Comparison of ENCODE assay signal across 28 mouse cellular contexts in the genomic region with DNA sequence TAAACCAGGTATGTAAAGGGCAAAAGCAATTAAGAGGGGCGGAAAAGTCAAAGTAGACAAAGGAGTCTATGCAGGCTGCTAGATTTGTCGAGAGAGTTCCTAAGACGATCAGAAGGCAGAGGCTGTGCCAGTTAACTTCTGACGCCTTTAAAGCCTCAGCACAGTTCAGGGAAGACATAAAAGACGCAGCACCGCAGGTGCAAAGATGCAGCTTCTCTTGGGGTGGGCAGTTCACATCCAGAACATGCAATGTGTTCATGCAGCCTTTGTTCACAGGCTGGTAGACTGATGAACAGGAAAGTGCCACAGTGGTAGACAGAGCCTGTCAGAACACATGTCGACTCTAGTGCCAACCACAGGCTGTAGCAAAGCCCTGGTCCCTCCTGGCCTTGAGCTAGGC. TPM values are rescaled to one million over a fixed set of nuclear protein-coding genes. Genes with fewer than 3 reads are reported as not detected.
DNase-seq lines count a peak whose midpoint lies in the region; ATAC-seq lines count a peak whose summit lies in the region.
"Had no signal": no experiment of that assay in that cellular context is flagged by ENCODE, and none has a peak within 500 bp of the region (broad histone marks: within the 10 kb centered on the region; RNA-seq: fewer than 3 reads in every experiment).

No protein-coding gene starts in this region.

- no peak overlapping the region for H3K4me3 ChIP-seq in midbrain, embryonic 11.5 days (ENCODE audit: low read depth, low read length)
- no peak overlapping the region for H3K4me3 ChIP-seq in midbrain, embryonic 10.5 days
- no peak overlapping the region for H3K4me3 ChIP-seq in hindbrain, embryonic 10.5 days
- H3K4me3 ChIP-seq: embryonic facial prominence, embryonic 10.5 days; embryonic facial prominence, embryonic 13.5 days; forebrain, embryonic 10.5 days; forebrain, embryonic 13.5 days; heart, embryonic 12.5 days; heart, embryonic 15.5 days; hindbrain, embryonic 13.5 days had no signal

- no peak for ATAC-seq in midbrain, embryonic 11.5 days (ENCODE audit: low FRiP score)
- ATAC-seq: activated CD4-positive, CD25-positive, alpha-beta regulatory T cell, adult 4 months; CD4-positive, CD25-positive, alpha-beta regulatory T cell, adult 4 months; forebrain, embryonic 13.5 days; forebrain, embryonic 16.5 days; hindbrain, embryonic 16.5 days; inflammation-experienced regulatory T-cells, adult 6 months had no signal

- no peak overlapping the region for H3K4me2 ChIP-seq in midbrain, embryonic 11.5 days
- H3K4me2 ChIP-seq: embryonic facial prominence, embryonic 13.5 days; forebrain, embryonic 13.5 days; heart, embryonic 12.5 days; heart, embryonic 15.5 days; hindbrain, embryonic 13.5 days had no signal

- no peaks in the 10 kb centered on the region for H3K9me3 ChIP-seq in midbrain, embryonic 11.5 days (ENCODE audit: control insufficient read depth, low read length)
- no peaks in the 10 kb centered on the region for H3K9me3 ChIP-seq in midbrain, embryonic 10.5 days (replicated peaks)
- H3K9me3 ChIP-seq in hindbrain, embryonic 10.5 days: no peaks in the 10 kb centered on the region
- H3K9me3 ChIP-seq: embryonic facial prominence, embryonic 10.5 days; embryonic facial prominence, embryonic 13.5 days; forebrain, embryonic 10.5 days; forebrain, embryonic 13.5 days; heart, embryonic 12.5 days; heart, embryonic 15.5 days; hindbrain, embryonic 13.5 days had no signal

- 91% methylated on average over 7 of the region's 7 CpGs for WGBS in midbrain, embryonic 11.5 days
- 97% methylated on average over 7 of the region's 7 CpGs for WGBS in midbrain, embryonic 10.5 days
- WGBS in hindbrain, embryonic 10.5 days: 94% methylated on average over 7 of the region's 7 CpGs

- H3K9ac ChIP-seq in midbrain, embryonic 11.5 days (ENCODE audit: low read length): no peak overlapping the region
- H3K9ac ChIP-seq: embryonic facial prominence, embryonic 13.5 days; forebrain, embryonic 13.5 days; heart, embryonic 12.5 days; heart, embryonic 15.5 days; hindbrain, embryonic 13.5 days had no signal

- no peaks in the 10 kb centered on the region for H3K27me3 ChIP-seq in midbrain, embryonic 11.5 days (ENCODE audit: control insufficient read depth, insufficient read depth, low read length)
- no peaks in the 10 kb centered on the region for H3K27me3 ChIP-seq in midbrain, embryonic 10.5 days (ENCODE audit: low read depth, poor library complexity, severe bottlenecking)
- no peaks in the 10 kb centered on the region for H3K27me3 ChIP-seq in hindbrain, embryonic 10.5 days (ENCODE audit: insufficient read depth, poor library complexity, severe bottlenecking)
- H3K27me3 ChIP-seq: embryonic facial prominence, embryonic 13.5 days; forebrain, embryonic 13.5 days; heart, embryonic 12.5 days; heart, embryonic 15.5 days; hindbrain, embryonic 13.5 days had no signal

- no peak overlapping the region for H3K27ac ChIP-seq in midbrain, embryonic 11.5 days (ENCODE audit: low read depth, low read length)
- H3K27ac ChIP-seq in midbrain, embryonic 10.5 days (replicated peaks): no peak overlapping the region
- H3K27ac ChIP-seq in hindbrain, embryonic 10.5 days: no peak overlapping the region
- H3K27ac ChIP-seq: embryonic facial prominence, embryonic 10.5 days; embryonic facial prominence, embryonic 13.5 days; forebrain, embryonic 10.5 days; forebrain, embryonic 13.5 days; heart, embryonic 15.5 days; hindbrain, embryonic 13.5 days had no signal

- H3K4me1 ChIP-seq in midbrain, embryonic 11.5 days (ENCODE audit: control insufficient read depth, insufficient read depth, low read length): no peaks in the 10 kb centered on the region
- peaks cover under 1% of the 10 kb centered on the region; the same call in 1 of the 2 replicates for H3K4me1 ChIP-seq in midbrain, embryonic 10.5 days
- H3K4me1 ChIP-seq in hindbrain, embryonic 10.5 days (replicated peaks): no peaks in the 10 kb centered on the region
- H3K4me1 ChIP-seq: embryonic facial prominence, embryonic 10.5 days; forebrain, embryonic 10.5 days; hindbrain, embryonic 13.5 days had no signal

- peak; percentile 66 for DNase-seq in midbrain, embryonic 11.5 days (ENCODE audit: low spot score, missing footprints)
- no peak for DNase-seq in midbrain, embryonic 10.5 days (ENCODE audit: low spot score)
- DNase-seq in thymus, postnatal 10 days (ENCODE audit: low spot score in 2 of 2): peak; percentile 10 to 16
- peak; percentile 7 to 37 for DNase-seq in thymus, postnatal 36 days
- no peak for DNase-seq in spleen, adult 18-20 months
- DNase-seq in hindbrain, embryonic 10.5 days (ENCODE audit: low spot score): no peak
- DNase-seq: adrenal gland, adult 8-10 months; adrenal gland, postnatal 25 days; cerebellum, adult 11-12 months; cerebellum, adult 8-10 months; cerebellum, postnatal 10 days; cerebellum, postnatal 36 days; embryo, embryonic 11 days; gastrocnemius, postnatal 10 days; heart, adult 18-20 months; heart, postnatal 14 days had no signal

- H3K36me3 ChIP-seq in midbrain, embryonic 11.5 days (ENCODE audit: control insufficient read depth, insufficient read depth, low read length): no peaks in the 10 kb centered on the region
- H3K36me3 ChIP-seq in midbrain, embryonic 10.5 days: peaks cover 13% of the 10 kb centered on the region
- H3K36me3 ChIP-seq in hindbrain, embryonic 10.5 days: 0 out of 2 replicates have a peak, but pooled peaks cover 7% of the 10 kb centered on the region
- H3K36me3 ChIP-seq: embryonic facial prominence, embryonic 13.5 days; heart, embryonic 12.5 days; heart, embryonic 15.5 days; hindbrain, embryonic 13.5 days had no signal

RNA-seq across cellular contexts. Expression of a gene that starts 51.6 kb away (rescaled TPM):
- polyA plus RNA-seq in midbrain, embryonic 11.5 days (2014; fragmentation: Nextera tagmentation; extraction: Ambion mirVana): 18.0 and 18.9 TPM in 2 replicates
- polyA plus RNA-seq in midbrain, embryonic 10.5 days (2016; fragmentation: Nextera tagmentation; extraction: Ambion mirVana): 21.7 and 25.6 TPM in 2 replicates
- 19.1 and 21.2 TPM in 2 replicates for polyA plus RNA-seq in hindbrain, embryonic 10.5 days (2016; fragmentation: Nextera tagmentation; extraction: Ambion mirVana)

Comparison
In these comparisons a context has a peak if more than half of its experiments do, and no peak if none do; other contexts are left out.
1. DNase-seq: peak in midbrain, embryonic 11.5 days (single experiment), thymus, postnatal 10 days (2 of 2) and thymus, postnatal 36 days (2 of 2); none in midbrain, embryonic 10.5 days (single experiment), spleen, adult 18-20 months (0 of 2) and hindbrain, embryonic 10.5 days (single experiment).